Mouse (Mus musculus) liver, embryonic 16.5 days (tissue): ENCODE measurements at regions not wholly inside any gene's neighbourhood (a gene's known extent, or its start where the extent isn't known, plus 50 kb on each side); places are given as distances from the start of the nearest gene placed in this dataset.

Experiments used
- ATAC-seq: fragments of 200-750 bp; cut with Nextera tagmentation; 2 replicates; pipeline ENCODE4 v1.8.0; 2017; ENCODE audit warnings: low read depth, mild to moderate bottlenecking, moderate number of reproducible peaks, moderate library complexity
- H3K27ac ChIP-seq: fragments of 300-500 bp; sonication (generic); 2 replicates; pipeline ENCODE4 v1.5.1; 2014; ENCODE audit warnings: mild to moderate bottlenecking, low read length
- H3K27me3 ChIP-seq: fragments of 300-500 bp; sonication (generic); 2 replicates; pipeline ENCODE4 v1.6.1; 2014; ENCODE audit warnings: low read depth, low read length, mixed read lengths; ENCODE audit not compliant: control insufficient read depth, insufficient read depth
- H3K36me3 ChIP-seq: fragments of 300-500 bp; sonication (generic); 2 replicates; pipeline ENCODE4 v1.6.1; 2014; ENCODE audit warnings: mild to moderate bottlenecking; ENCODE audit not compliant: control insufficient read depth, insufficient read depth
- H3K4me1 ChIP-seq: fragments of 300-500 bp; sonication (generic); 2 replicates; pipeline ENCODE4 v1.6.1; 2014; ENCODE audit warnings: low read depth, low read length, mixed read lengths; ENCODE audit not compliant: control insufficient read depth
- H3K4me2 ChIP-seq: fragments of 300-500 bp; sonication (generic); 2 replicates; pipeline ENCODE4 v1.6.1; 2014; ENCODE audit warnings: low read depth, low read length, mixed read lengths
- H3K4me3 ChIP-seq: fragments of 300-500 bp; sonication (generic); 2 replicates; pipeline ENCODE4 v1.5.1; 2014; ENCODE audit warnings: low read depth, mild to moderate bottlenecking, low read length
- H3K9ac ChIP-seq: fragments of 300-500 bp; sonication (generic); 2 replicates; pipeline ENCODE4 v1.6.1; 2014; ENCODE audit warnings: low read depth, low read length
- H3K9me3 ChIP-seq: fragments of 300-500 bp; sonication (generic); replicated peaks from 2 replicates; pipeline ENCODE4 v1.6.1; 2016; ENCODE audit warnings: low read length; ENCODE audit not compliant: control insufficient read depth
- WGBS: fragments of 180-500 bp; shearing (Covaris S2); extraction: QIAGEN DNeasy Blood & Tissue Kit; methylation state at CpG from one replicate; pipeline ENCODE4 v1.1.7; 2014; ENCODE audit not compliant: insufficient replicate concordance; 5-methylcytosine and 5-hydroxymethylcytosine counted together

DNA sequence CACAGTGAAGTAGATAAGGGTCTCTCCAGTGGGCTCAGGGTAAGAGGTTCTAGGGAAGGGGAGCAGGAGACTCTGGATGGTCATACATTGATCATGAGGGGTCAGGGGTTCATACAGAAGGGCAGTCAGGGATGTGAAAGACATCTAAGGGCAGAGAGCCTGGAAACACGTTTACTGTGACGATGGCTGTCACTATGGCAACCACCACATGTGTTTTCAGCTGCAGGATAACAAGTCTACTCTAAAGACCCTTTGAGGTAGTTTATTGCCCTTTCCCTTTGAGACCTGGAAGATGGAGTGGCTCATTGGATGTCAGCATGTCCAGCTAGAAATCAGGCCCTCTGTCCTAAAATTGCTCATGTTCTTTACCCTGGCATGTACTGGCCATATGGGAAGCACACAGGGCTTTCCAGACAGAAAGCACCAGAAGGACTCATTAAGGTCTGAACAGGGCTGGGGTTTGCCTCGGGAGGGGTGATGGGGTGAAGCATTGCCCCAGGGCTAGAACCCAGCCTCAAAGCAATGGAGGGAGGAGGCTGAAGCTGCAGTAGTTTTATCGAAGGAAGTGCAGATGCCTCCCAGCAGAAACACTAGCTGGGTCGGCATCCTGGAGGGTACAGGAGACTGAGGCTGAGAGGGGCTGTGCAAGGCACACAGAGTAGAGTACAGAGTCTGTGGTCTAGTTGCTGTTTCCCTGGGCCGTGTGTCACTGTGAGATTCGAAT, 271.0 kb upstream of the Myt1l start:
- ATAC-seq, result no peak
- WGBS, result 25% methylated on average over 7 of the region's 7 CpGs
- no peak overlapping the region for H3K4me2 ChIP-seq
- H3K4me3 ChIP-seq, result no peak overlapping the region
- no peaks in the 10 kb centered on the region for H3K27me3 ChIP-seq
- H3K9ac ChIP-seq, result no peak overlapping the region
- H3K27ac ChIP-seq, result no peak overlapping the region
- no peaks in the 10 kb centered on the region; the same call in 1 of the 2 replicates for H3K4me1 ChIP-seq
- H3K9me3 ChIP-seq, result no peaks in the 10 kb centered on the region
- H3K36me3 ChIP-seq, result no peaks in the 10 kb centered on the region

DNA sequence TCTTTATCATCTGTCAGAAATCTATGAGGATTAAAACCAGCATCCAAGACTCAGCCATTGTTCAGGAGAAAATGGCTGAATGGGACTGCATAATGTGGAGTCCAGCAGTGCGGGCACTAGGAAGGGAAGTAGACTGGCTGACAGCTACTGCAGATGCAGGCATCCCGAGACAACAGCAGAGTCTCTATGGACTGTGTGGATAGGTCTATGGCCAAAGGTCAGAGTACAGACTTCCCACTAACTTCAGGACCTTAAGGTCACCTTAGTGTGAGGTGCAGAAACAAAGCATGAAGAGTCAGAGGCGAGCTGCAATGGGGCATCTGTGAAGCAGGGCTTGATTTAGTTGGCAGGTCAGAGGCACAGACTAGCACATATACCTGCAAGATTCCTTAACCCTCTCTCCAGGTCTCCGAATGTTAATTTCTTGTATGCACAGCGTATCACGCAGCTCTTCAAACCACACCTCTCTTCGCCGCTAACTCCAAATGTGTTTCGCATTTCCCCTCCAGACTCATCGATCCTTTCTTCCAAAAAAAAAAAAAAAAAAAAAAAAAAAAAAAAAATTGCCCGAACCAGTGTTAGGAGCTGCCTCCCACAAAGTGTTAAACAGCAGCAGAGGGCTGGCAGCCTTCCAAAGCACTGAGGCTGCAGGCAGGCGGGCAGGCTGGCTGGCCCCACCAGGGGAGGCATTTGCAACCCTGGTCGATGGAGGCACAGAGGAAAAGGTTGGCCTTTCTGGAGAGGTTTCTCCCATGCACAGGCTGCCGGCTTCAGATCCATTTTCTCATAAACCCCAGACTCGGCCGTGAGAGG, 270.2 kb upstream of the Myt1l start:
- no peaks in the 10 kb centered on the region; the same call in 1 of the 2 replicates for H3K4me1 ChIP-seq
- no peaks in the 10 kb centered on the region for H3K27me3 ChIP-seq
- 32% methylated on average over 16 of the region's 16 CpGs for WGBS
- no peak for ATAC-seq
- no peaks in the 10 kb centered on the region for H3K36me3 ChIP-seq
- H3K4me2 ChIP-seq, result no peak overlapping the region
- no peaks in the 10 kb centered on the region for H3K9me3 ChIP-seq
- no peak overlapping the region for H3K4me3 ChIP-seq
- no peak overlapping the region for H3K9ac ChIP-seq
- H3K27ac ChIP-seq, result no peak overlapping the region

DNA sequence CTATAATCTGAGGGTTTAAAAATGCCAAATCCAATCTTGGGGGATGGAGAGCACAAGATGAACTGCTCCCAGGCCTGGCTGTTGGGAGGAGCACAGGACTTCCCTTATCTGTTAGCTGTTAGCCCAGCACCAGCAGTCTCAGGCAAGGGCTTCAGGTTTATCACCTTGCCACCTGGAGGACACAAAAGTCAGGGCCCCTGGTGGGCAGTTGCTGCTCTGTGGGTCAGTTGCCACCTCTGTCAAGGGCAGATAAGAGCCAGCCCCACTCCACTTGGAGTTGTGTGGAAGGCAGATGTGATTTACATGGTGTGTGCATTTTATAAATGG, 269.7 kb upstream of the Myt1l start:
- Histone ChIP-seq H3K9me3 (no peaks in the 10 kb centered on the region), H3K27ac (no peak overlapping the region), H3K36me3 (no peaks in the 10 kb centered on the region), H3K9ac (no peak overlapping the region), H3K27me3 (no peaks in the 10 kb centered on the region), H3K4me1 (no peaks in the 10 kb centered on the region; the same call in 1 of the 2 replicates), H3K4me3 (no peak overlapping the region), H3K4me2 (no peak overlapping the region)
- no peak for ATAC-seq

DNA sequence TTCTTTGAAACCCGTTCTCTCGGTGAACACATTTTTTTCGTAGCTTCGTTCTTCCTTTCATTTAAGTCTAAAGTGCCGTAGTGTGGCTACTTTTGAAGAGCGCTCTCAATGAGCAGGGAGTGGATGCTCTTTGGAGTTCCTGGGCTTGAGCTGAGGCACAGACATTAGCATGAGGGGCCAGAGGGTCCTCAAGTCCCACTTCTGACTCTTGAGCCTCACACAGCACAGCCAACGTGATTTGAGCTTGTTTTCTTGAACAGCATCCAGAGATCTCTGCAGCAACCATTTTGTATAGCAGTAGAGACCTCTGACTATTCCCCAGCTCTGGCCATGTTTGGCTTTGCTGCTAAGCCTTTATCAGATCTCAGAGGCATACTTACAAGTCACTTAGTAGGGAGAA, 269.2 kb upstream of the Myt1l start:
- Histone ChIP-seq H3K27ac (no peak overlapping the region), H3K36me3 (no peaks in the 10 kb centered on the region), H3K9me3 (no peaks in the 10 kb centered on the region), H3K4me2 (no peak overlapping the region), H3K4me1 (no peaks in the 10 kb centered on the region; the same call in 1 of the 2 replicates), H3K4me3 (no peak overlapping the region), H3K27me3 (no peaks in the 10 kb centered on the region), H3K9ac (no peak overlapping the region)
- WGBS, result 65% methylated on average over 7 of the region's 7 CpGs
- ATAC-seq, result no peak

DNA sequence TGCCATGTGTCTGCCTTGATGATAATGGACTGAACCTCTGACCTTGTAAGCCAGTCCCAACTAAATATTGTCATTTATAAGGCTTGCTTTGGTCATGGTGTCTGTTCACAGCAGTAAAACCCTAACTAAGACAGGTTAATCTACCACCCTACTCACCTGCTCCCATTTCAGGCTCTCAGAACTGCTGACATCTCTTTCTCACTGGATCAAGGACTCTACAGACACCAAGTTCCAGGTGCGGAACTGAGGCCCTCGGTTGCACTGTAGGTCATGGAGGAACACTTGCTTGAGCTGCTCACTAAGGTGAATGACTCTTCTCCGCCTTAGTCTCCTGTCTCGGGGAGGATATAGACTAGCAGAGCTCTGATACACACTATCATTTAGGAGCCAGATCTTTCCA, 254.0 kb upstream of the Myt1l start:
- Histone ChIP-seq H3K4me1 (no peaks in the 10 kb centered on the region), H3K4me2 (no peak overlapping the region), H3K36me3 (no peaks in the 10 kb centered on the region), H3K9ac (no peak overlapping the region), H3K27ac (no peak overlapping the region), H3K27me3 (no peaks in the 10 kb centered on the region), H3K4me3 (no peak overlapping the region), H3K9me3 (no peaks in the 10 kb centered on the region)
- 74% methylated on average over 4 of the region's 4 CpGs for WGBS
- no peak for ATAC-seq

DNA sequence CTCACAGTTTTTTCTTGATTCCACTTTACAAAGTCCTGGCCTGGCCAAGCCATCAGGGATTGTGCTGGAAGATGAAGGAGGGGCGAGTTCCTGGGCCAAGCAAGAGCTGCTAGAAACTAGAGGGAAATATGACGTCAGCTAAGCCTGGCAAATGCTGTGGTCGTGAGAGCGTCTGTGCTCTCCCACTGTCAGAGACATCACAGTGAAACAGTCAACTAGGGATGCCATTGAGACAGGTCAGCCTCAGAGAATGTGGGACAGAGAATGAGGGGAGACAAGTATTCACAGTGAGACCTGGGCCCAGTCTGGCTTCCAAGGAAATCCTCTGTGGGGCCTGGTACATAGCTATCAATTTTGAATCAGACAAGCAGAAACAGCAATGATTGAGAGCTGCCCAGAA, 252.5 kb upstream of the Myt1l start:
- H3K4me1 ChIP-seq, result no peaks in the 10 kb centered on the region
- no peaks in the 10 kb centered on the region for H3K9me3 ChIP-seq
- no peak for ATAC-seq
- no peak overlapping the region for H3K27ac ChIP-seq
- no peaks in the 10 kb centered on the region for H3K36me3 ChIP-seq
- H3K9ac ChIP-seq, result no peak overlapping the region
- no peaks in the 10 kb centered on the region for H3K27me3 ChIP-seq
- H3K4me2 ChIP-seq, result no peak overlapping the region
- 59% methylated on average over 4 of the region's 4 CpGs for WGBS
- no peak overlapping the region for H3K4me3 ChIP-seq

DNA sequence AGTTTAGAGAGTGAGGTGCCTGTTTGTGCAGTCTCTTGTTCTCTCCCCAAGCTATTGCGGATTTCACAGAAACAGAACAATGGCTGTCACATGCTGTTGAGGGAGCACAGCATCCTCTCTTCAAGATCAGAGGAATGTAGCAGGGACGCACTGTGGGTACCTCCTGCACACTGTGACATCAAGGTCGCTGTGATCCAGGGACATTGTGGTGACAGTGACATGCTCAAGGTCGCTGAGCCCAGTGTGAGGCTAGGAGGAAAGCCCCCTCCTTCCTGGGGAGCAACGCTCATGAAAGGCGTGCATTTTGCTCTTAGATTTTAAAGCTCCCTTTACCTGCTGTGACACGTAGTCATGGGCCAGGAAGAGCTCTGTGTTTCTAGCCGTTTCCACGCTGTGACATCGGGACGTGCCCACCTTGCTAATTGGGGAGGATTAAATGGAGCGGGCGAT, 248.5 kb upstream of the Myt1l start:
- Histone ChIP-seq H3K9me3 (no peaks in the 10 kb centered on the region), H3K36me3 (no peaks in the 10 kb centered on the region), H3K4me3 (no peak overlapping the region), H3K4me1 (no peaks in the 10 kb centered on the region), H3K9ac (no peak overlapping the region), H3K4me2 (no peak overlapping the region), H3K27ac (no peak overlapping the region), H3K27me3 (no peaks in the 10 kb centered on the region)
- ATAC-seq, result no peak
- 8% methylated on average over 13 of the region's 13 CpGs for WGBS

DNA sequence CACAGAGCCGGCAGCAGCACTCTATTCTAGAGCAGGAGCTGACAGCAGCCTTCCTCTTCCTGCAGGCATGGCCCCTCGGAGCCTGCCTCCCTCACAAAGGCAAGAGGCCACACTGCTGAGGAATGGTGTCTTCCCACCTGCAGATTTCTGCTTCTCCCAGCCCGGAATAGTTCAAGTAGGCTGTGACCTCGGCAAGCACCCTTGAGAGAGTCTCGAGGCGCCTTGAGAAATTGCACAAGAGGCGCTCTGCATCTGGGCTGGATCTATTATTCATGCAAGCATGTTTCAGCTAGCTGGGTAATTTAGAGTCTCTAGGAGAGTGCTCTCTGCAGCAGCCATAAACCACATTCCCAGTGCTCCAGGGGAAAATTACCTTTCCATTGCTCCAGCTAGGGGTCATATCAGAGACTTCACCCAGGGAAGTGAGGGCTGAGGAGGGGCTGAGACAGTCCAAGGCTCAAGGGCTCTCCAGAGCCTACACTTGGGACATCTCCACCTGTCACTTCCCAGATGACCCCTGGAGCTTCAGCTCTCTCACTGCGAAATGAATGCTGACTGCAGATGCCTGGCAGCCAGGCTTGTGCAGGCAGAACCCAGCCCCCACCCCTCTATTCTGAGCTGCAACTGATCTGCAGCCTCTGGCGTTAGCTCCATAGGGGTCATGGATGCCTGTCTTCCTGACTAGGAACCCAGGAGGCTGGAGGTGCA, 247.9 kb upstream of the Myt1l start:
- Histone ChIP-seq H3K9me3 (no peaks in the 10 kb centered on the region), H3K4me2 (no peak overlapping the region), H3K36me3 (no peaks in the 10 kb centered on the region), H3K4me1 (no peaks in the 10 kb centered on the region), H3K27ac (no peak overlapping the region), H3K4me3 (no peak overlapping the region), H3K27me3 (no peaks in the 10 kb centered on the region), H3K9ac (no peak overlapping the region)
- ATAC-seq, result no peak
- 16% methylated on average over 9 of the region's 9 CpGs for WGBS
